Mouse (Mus musculus) lung, postnatal 4 days (tissue): ENCODE results near the gene Tmtc1.

Experiments used
- DNase-seq, 2 experiments: peaks; one replicate each; pipeline ENCODE4 v3.0.0; 2021

Gene Tmtc1

GRCm38 (mm10) chr6:148302261-148302660, 141.9 kb downstream of the Tmtc1 start:
- no peak for DNase-seq

GRCm38 (mm10) chr6:148297086-148297485, 147.1 kb downstream of the Tmtc1 start:
- no peak for DNase-seq

- DNase-seq, result no peak
Observed at GRCm38 (mm10) chr6:148296418-148296817, 147.8 kb downstream of the Tmtc1 start.

GRCm38 (mm10) chr6:148294506-148294905, 149.7 kb downstream of the Tmtc1 start:
- DNase-seq, result no peak

GRCm38 (mm10) chr6:148290865-148291264, 153.3 kb downstream of the Tmtc1 start:
- DNase-seq, result no peak

- DNase-seq, result peak; percentile 23 to 65
Observed at GRCm38 (mm10) chr6:148283224-148283881, 160.8 kb downstream of the Tmtc1 start.

GRCm38 (mm10) chr6:148279240-148279639, 164.9 kb downstream of the Tmtc1 start:
- DNase-seq, result no peak

GRCm38 (mm10) chr6:148276418-148276817, 167.8 kb downstream of the Tmtc1 start:
- DNase-seq, result no peak

- no peak for DNase-seq
Observed at GRCm38 (mm10) chr6:148275046-148275445, 169.1 kb downstream of the Tmtc1 start.

- DNase-seq, result no peak
Observed at GRCm38 (mm10) chr6:148260729-148261101, 183.5 kb downstream of the Tmtc1 start.

GRCm38 (mm10) chr6:148259979-148260728, 184.0 kb downstream of the Tmtc1 start:
- no peak for DNase-seq

GRCm38 (mm10) chr6:148259074-148259473, 185.1 kb downstream of the Tmtc1 start:
- no peak for DNase-seq

GRCm38 (mm10) chr6:148257805-148258204, 186.4 kb downstream of the Tmtc1 start:
- DNase-seq, result no peak

GRCm38 (mm10) chr6:148256109-148256508, 188.1 kb downstream of the Tmtc1 start:
- no peak for DNase-seq

GRCm38 (mm10) chr6:148255395-148256053, 188.7 kb downstream of the Tmtc1 start:
- DNase-seq, result no peak

- no peak for DNase-seq
Observed at GRCm38 (mm10) chr6:148249221-148249620, 195.0 kb downstream of the Tmtc1 start.

- DNase-seq, result peak in 1 of 2 experiments; percentile 45
Observed at GRCm38 (mm10) chr6:148248625-148249024, 195.6 kb downstream of the Tmtc1 start.

- no peak for DNase-seq
Observed at GRCm38 (mm10) chr6:148246544-148246943, 197.6 kb downstream of the Tmtc1 start.

- no peak for DNase-seq
Observed at GRCm38 (mm10) chr6:148244836-148245235, 199.4 kb downstream of the Tmtc1 start.

GRCm38 (mm10) chr6:148242304-148242703, 201.9 kb downstream of the Tmtc1 start:
- no peak for DNase-seq

GRCm38 (mm10) chr6:148241685-148242084, 202.5 kb downstream of the Tmtc1 start:
- DNase-seq, result no peak

GRCm38 (mm10) chr6:148239311-148239710, 204.9 kb downstream of the Tmtc1 start:
- no peak for DNase-seq

GRCm38 (mm10) chr6:148237453-148237852, 206.7 kb downstream of the Tmtc1 start:
- no peak for DNase-seq
